Comparison of ENCODE assay signal across 17 mouse cellular contexts in the genomic region with DNA sequence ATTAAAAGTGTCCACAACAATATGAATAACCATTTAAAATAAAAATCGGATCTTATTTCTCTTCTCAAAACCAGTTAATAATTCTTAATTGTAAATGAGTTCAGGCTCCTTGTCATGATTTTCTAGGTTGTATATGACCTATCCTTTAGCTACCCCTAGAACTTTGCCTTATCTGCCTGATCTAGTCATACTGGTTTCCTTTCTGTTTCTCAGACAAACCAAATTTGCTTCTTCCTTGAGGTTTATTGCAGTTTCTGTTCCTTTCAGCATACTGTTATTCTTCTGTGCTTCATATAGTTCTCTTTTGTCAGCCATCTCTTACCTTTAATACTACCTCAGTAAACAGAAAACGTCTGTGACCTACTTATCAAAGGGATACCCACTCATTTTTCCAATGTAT.
"Had no signal": no experiment of that assay in that cellular context is flagged by ENCODE, and none has a peak within 500 bp of the region (broad histone marks: within the 10 kb centered on the region; RNA-seq: fewer than 3 reads in every experiment).

No protein-coding gene starts in this region.

- H3K36me3 ChIP-seq: kidney, embryonic 15.5 days; limb, embryonic 10.5 days; liver, embryonic 15.5 days; midbrain, embryonic 15.5 days; neural tube, embryonic 15.5 days had no signal

- H3K9me3 ChIP-seq: kidney, embryonic 15.5 days; limb, embryonic 10.5 days; liver, embryonic 15.5 days; megakaryocyte, embryonic 14.5 days; midbrain, embryonic 15.5 days; neural tube, embryonic 15.5 days had no signal

- ATAC-seq: lung, postnatal 0 days; midbrain, embryonic 15.5 days had no signal

- H3K27me3 ChIP-seq: kidney, embryonic 15.5 days; liver, embryonic 15.5 days; megakaryocyte, embryonic 14.5 days; midbrain, embryonic 15.5 days; neural tube, embryonic 15.5 days had no signal

- H3K27ac ChIP-seq: kidney, embryonic 15.5 days; left cerebral cortex, adult 2 months; limb, embryonic 10.5 days; liver, embryonic 15.5 days; midbrain, embryonic 15.5 days; neural tube, embryonic 15.5 days had no signal

- H3K9ac ChIP-seq: kidney, embryonic 15.5 days; liver, embryonic 15.5 days; midbrain, embryonic 15.5 days; neural tube, embryonic 15.5 days had no signal

- H3K4me2 ChIP-seq: kidney, embryonic 15.5 days; liver, embryonic 11.5 days; liver, embryonic 15.5 days; midbrain, embryonic 11.5 days; midbrain, embryonic 15.5 days; neural tube, embryonic 15.5 days had no signal

- H3K4me1 ChIP-seq: kidney, embryonic 15.5 days; limb, embryonic 10.5 days; liver, embryonic 15.5 days; megakaryocyte, embryonic 14.5 days; midbrain, embryonic 15.5 days; neural tube, embryonic 15.5 days had no signal

- DNase-seq: kidney, adult 2 months; kidney, postnatal 25 days; layer of hippocampus, adult 9-11 months; lung, adult 2 months; lung, postnatal 36 days; right cerebral cortex, postnatal 4 days; spleen, adult 18-20 months had no signal

- H3K4me3 ChIP-seq: kidney, embryonic 15.5 days; left cerebral cortex, adult 2 months; limb, embryonic 10.5 days; liver, embryonic 15.5 days; megakaryocyte, embryonic 14.5 days; midbrain, embryonic 15.5 days; neural tube, embryonic 15.5 days had no signal
